Mouse (Mus musculus): ENCODE data around the gene Dgki. TPM values are rescaled to one million over a fixed set of nuclear protein-coding genes. Genes with fewer than 3 reads are reported as not detected.
A peak's percentile ranks its signal among the peaks of the same experiment; 100 is the strongest.

The Dgki gene
- polyA plus RNA-seq, 1 experiment from 2014 or later, result 1.0 TPM

- peak; percentile 77 for DNase-seq (ENCODE audit: low spot score)
- Histone ChIP-seq H3K4me1 (ENCODE audit: control insufficient read depth, insufficient read depth, low read length) (peaks cover 5% of the 10 kb centered on the region; the same call in 1 of the 2 replicates), H3K27me3 (replicated peaks; ENCODE audit: control insufficient read depth, insufficient read depth, low read length) (no peaks in the 10 kb centered on the region), H3K9me3 (ENCODE audit: control insufficient read depth, low read length) (no peaks in the 10 kb centered on the region), H3K9ac (ENCODE audit: low read depth, low read length) (no peak overlapping the region), H3K4me3 (ENCODE audit: low read depth, low read length) (no peak overlapping the region), H3K4me2 (ENCODE audit: low read depth, low read length) (no peak overlapping the region), H3K36me3 (ENCODE audit: control insufficient read depth, insufficient read depth, low read length) (no peaks in the 10 kb centered on the region), H3K27ac (replicated peaks; ENCODE audit: low read depth, low read length) (no peak overlapping the region)
- ATAC-seq (ENCODE audit: low read depth), result no peak
- WGBS, result 34% methylated on average over 4 of the region's 4 CpGs
These were observed 368.5 kb downstream of the Dgki start for GRCm38 (mm10) chr6:36931473-36931872.

GRCm38 (mm10) chr6:36929781-36930180 lies 370.2 kb downstream of the Dgki start:
- H3K4me1 ChIP-seq (ENCODE audit: control insufficient read depth, insufficient read depth, low read length), result peaks cover 5% of the 10 kb centered on the region; the same call in 1 of the 2 replicates
- no peak overlapping the region for H3K4me3 ChIP-seq (ENCODE audit: low read depth, low read length)
- DNase-seq (ENCODE audit: low spot score) (no peak), ATAC-seq (ENCODE audit: low read depth) (no peak)
- H3K9ac ChIP-seq (ENCODE audit: low read depth, low read length), result no peak overlapping the region
- WGBS, result 66% methylated on average over 2 of the region's 2 CpGs
- no peak overlapping the region for H3K27ac ChIP-seq (replicated peaks; ENCODE audit: low read depth, low read length)
- no peaks in the 10 kb centered on the region for H3K36me3 ChIP-seq (ENCODE audit: control insufficient read depth, insufficient read depth, low read length)
- H3K4me2 ChIP-seq (ENCODE audit: low read depth, low read length), result no peak overlapping the region
- H3K27me3 ChIP-seq (replicated peaks; ENCODE audit: control insufficient read depth, insufficient read depth, low read length), result no peaks in the 10 kb centered on the region
- no peaks in the 10 kb centered on the region for H3K9me3 ChIP-seq (ENCODE audit: control insufficient read depth, low read length)

GRCm38 (mm10) chr6:36926455-36926854 lies 373.5 kb downstream of the Dgki start:
- DNase-seq (ENCODE audit: low spot score), result peak; percentile 51
- no peak overlapping the region for H3K4me3 ChIP-seq (ENCODE audit: low read depth, low read length)
- H3K9me3 ChIP-seq (ENCODE audit: control insufficient read depth, low read length), result no peaks in the 10 kb centered on the region
- peaks cover 3% of the 10 kb centered on the region; the same call in 1 of the 2 replicates for H3K4me1 ChIP-seq (ENCODE audit: control insufficient read depth, insufficient read depth, low read length)
- no peak overlapping the region for H3K27ac ChIP-seq (replicated peaks; ENCODE audit: low read depth, low read length)
- H3K9ac ChIP-seq (ENCODE audit: low read depth, low read length), result no peak overlapping the region
- no peak for ATAC-seq (ENCODE audit: low read depth)
- no peaks in the 10 kb centered on the region for H3K27me3 ChIP-seq (replicated peaks; ENCODE audit: control insufficient read depth, insufficient read depth, low read length)
- no peaks in the 10 kb centered on the region for H3K36me3 ChIP-seq (ENCODE audit: control insufficient read depth, insufficient read depth, low read length)
- no peak overlapping the region for H3K4me2 ChIP-seq (ENCODE audit: low read depth, low read length)
- 49% methylated on average over 4 of the region's 4 CpGs for WGBS

- H3K27ac ChIP-seq (replicated peaks; ENCODE audit: low read depth, low read length), result no peak overlapping the region
- 77% methylated on average over 4 of the region's 4 CpGs for WGBS
- DNase-seq (ENCODE audit: low spot score) (no peak), ATAC-seq (ENCODE audit: low read depth) (no peak)
- no peaks in the 10 kb centered on the region for H3K27me3 ChIP-seq (replicated peaks; ENCODE audit: control insufficient read depth, insufficient read depth, low read length)
- H3K4me3 ChIP-seq (ENCODE audit: low read depth, low read length), result no peak overlapping the region
- H3K9ac ChIP-seq (ENCODE audit: low read depth, low read length), result no peak overlapping the region
- H3K4me1 ChIP-seq (ENCODE audit: control insufficient read depth, insufficient read depth, low read length), result no peaks in the 10 kb centered on the region
- H3K4me2 ChIP-seq (ENCODE audit: low read depth, low read length), result no peak overlapping the region
- peaks cover 6% of the 10 kb centered on the region; the same call in 1 of the 2 replicates for H3K9me3 ChIP-seq (ENCODE audit: control insufficient read depth, low read length)
- no peaks in the 10 kb centered on the region for H3K36me3 ChIP-seq (ENCODE audit: control insufficient read depth, insufficient read depth, low read length)
These were observed 378.0 kb downstream of the Dgki start for GRCm38 (mm10) chr6:36922006-36922405.

GRCm38 (mm10) chr6:36911586-36911985 lies 388.4 kb downstream of the Dgki start:
- no peak overlapping the region for H3K27ac ChIP-seq (replicated peaks; ENCODE audit: low read depth, low read length)
- DNase-seq (ENCODE audit: low spot score), result no peak
- 67% methylated on average over 6 of the region's 6 CpGs for WGBS
- H3K36me3 ChIP-seq (ENCODE audit: control insufficient read depth, insufficient read depth, low read length), result no peaks in the 10 kb centered on the region
- no peaks in the 10 kb centered on the region for H3K4me1 ChIP-seq (ENCODE audit: control insufficient read depth, insufficient read depth, low read length)
- no peak overlapping the region for H3K4me3 ChIP-seq (ENCODE audit: low read depth, low read length)
- no peak overlapping the region for H3K4me2 ChIP-seq (ENCODE audit: low read depth, low read length)
- no peaks in the 10 kb centered on the region for H3K9me3 ChIP-seq (ENCODE audit: control insufficient read depth, low read length)
- H3K9ac ChIP-seq (ENCODE audit: low read depth, low read length), result no peak overlapping the region
- ATAC-seq (ENCODE audit: low read depth), result no peak
- H3K27me3 ChIP-seq (replicated peaks; ENCODE audit: control insufficient read depth, insufficient read depth, low read length), result no peaks in the 10 kb centered on the region

- Histone ChIP-seq H3K9ac (ENCODE audit: low read depth, low read length) (no peak overlapping the region), H3K27ac (replicated peaks; ENCODE audit: low read depth, low read length) (no peak overlapping the region), H3K4me3 (ENCODE audit: low read depth, low read length) (no peak overlapping the region), H3K9me3 (ENCODE audit: control insufficient read depth, low read length) (no peaks in the 10 kb centered on the region), H3K4me2 (ENCODE audit: low read depth, low read length) (no peak overlapping the region), H3K36me3 (ENCODE audit: control insufficient read depth, insufficient read depth, low read length) (no peaks in the 10 kb centered on the region), H3K4me1 (ENCODE audit: control insufficient read depth, insufficient read depth, low read length) (no peaks in the 10 kb centered on the region), H3K27me3 (replicated peaks; ENCODE audit: control insufficient read depth, insufficient read depth, low read length) (no peaks in the 10 kb centered on the region)
- DNase-seq (ENCODE audit: low spot score) (no peak), ATAC-seq (ENCODE audit: low read depth) (no peak)
- 44% methylated on average over 3 of the region's 3 CpGs for WGBS
These were observed 392.8 kb downstream of the Dgki start for GRCm38 (mm10) chr6:36907191-36907590.

GRCm38 (mm10) chr6:36905965-36906364 lies 394.0 kb downstream of the Dgki start:
- ATAC-seq (ENCODE audit: low read depth), result no peak
- DNase-seq (ENCODE audit: low spot score), result no peak
- H3K36me3 ChIP-seq (ENCODE audit: control insufficient read depth, insufficient read depth, low read length), result no peaks in the 10 kb centered on the region
- H3K27ac ChIP-seq (replicated peaks; ENCODE audit: low read depth, low read length), result no peak overlapping the region
- H3K9ac ChIP-seq (ENCODE audit: low read depth, low read length), result no peak overlapping the region
- H3K4me3 ChIP-seq (ENCODE audit: low read depth, low read length), result no peak overlapping the region
- 92% methylated on average over 3 of the region's 3 CpGs for WGBS
- H3K4me2 ChIP-seq (ENCODE audit: low read depth, low read length), result no peak overlapping the region
- no peaks in the 10 kb centered on the region for H3K27me3 ChIP-seq (replicated peaks; ENCODE audit: control insufficient read depth, insufficient read depth, low read length)
- no peaks in the 10 kb centered on the region for H3K9me3 ChIP-seq (ENCODE audit: control insufficient read depth, low read length)
- H3K4me1 ChIP-seq (ENCODE audit: control insufficient read depth, insufficient read depth, low read length), result no peaks in the 10 kb centered on the region

- no peak for DNase-seq (ENCODE audit: low spot score)
- no peak overlapping the region for H3K9ac ChIP-seq (ENCODE audit: low read depth, low read length)
- 69% methylated on average over 5 of the region's 5 CpGs for WGBS
- H3K36me3 ChIP-seq (ENCODE audit: control insufficient read depth, insufficient read depth, low read length), result no peaks in the 10 kb centered on the region
- H3K4me3 ChIP-seq (ENCODE audit: low read depth, low read length), result no peak overlapping the region
- no peaks in the 10 kb centered on the region for H3K27me3 ChIP-seq (replicated peaks; ENCODE audit: control insufficient read depth, insufficient read depth, low read length)
- no peak overlapping the region for H3K27ac ChIP-seq (replicated peaks; ENCODE audit: low read depth, low read length)
- no peak overlapping the region for H3K4me2 ChIP-seq (ENCODE audit: low read depth, low read length)
- ATAC-seq (ENCODE audit: low read depth), result no peak
- no peaks in the 10 kb centered on the region for H3K9me3 ChIP-seq (ENCODE audit: control insufficient read depth, low read length)
- H3K4me1 ChIP-seq (ENCODE audit: control insufficient read depth, insufficient read depth, low read length), result no peaks in the 10 kb centered on the region
These were observed 395.1 kb downstream of the Dgki start for GRCm38 (mm10) chr6:36904911-36905310.

GRCm38 (mm10) chr6:36903821-36904220 lies 396.2 kb downstream of the Dgki start:
- Histone ChIP-seq H3K4me2 (ENCODE audit: low read depth, low read length) (no peak overlapping the region), H3K9ac (ENCODE audit: low read depth, low read length) (no peak overlapping the region), H3K27me3 (replicated peaks; ENCODE audit: control insufficient read depth, insufficient read depth, low read length) (no peaks in the 10 kb centered on the region), H3K27ac (replicated peaks; ENCODE audit: low read depth, low read length) (0 out of 2 replicates have a peak overlapping the region, but pooled peaks have one; percentile 11), H3K4me1 (ENCODE audit: control insufficient read depth, insufficient read depth, low read length) (no peaks in the 10 kb centered on the region), H3K4me3 (ENCODE audit: low read depth, low read length) (no peak overlapping the region), H3K36me3 (ENCODE audit: control insufficient read depth, insufficient read depth, low read length) (no peaks in the 10 kb centered on the region), H3K9me3 (ENCODE audit: control insufficient read depth, low read length) (no peaks in the 10 kb centered on the region)
- 20% methylated on average over 5 of the region's 5 CpGs for WGBS
- ATAC-seq (ENCODE audit: low read depth) (peak; percentile 74), DNase-seq (ENCODE audit: low spot score) (peak; percentile 76)
